Mouse (Mus musculus) bone marrow macrophage, adult 2 months (primary cell): ENCODE data around the gene Csrp1.

Source experiments
- CTCF ChIP-seq: IDR thresholded peaks from 2 replicates; pipeline ENCODE4 v1.5.1; 2012; ENCODE audit warnings: low read depth, mild to moderate bottlenecking, low read length, moderate library complexity
- POLR2A ChIP-seq: IDR thresholded peaks from 2 replicates; pipeline ENCODE4 v1.6.1; 2012; ENCODE audit warnings: mild to moderate bottlenecking, low read depth, low read length, borderline replicate concordance

- TF ChIP-seq CTCF (peak; percentile 30; the same call in 1 of the 2 replicates), POLR2A (no peak)
Observed at GRCm38 (mm10) chr1:135787799-135788198, 67.9 kb downstream of the Csrp1 start.
